Mouse (Mus musculus) lung, embryonic 14.5 days (tissue): ENCODE data around the gene Nol12. TPM values are rescaled to one million over a fixed set of nuclear protein-coding genes. Genes with fewer than 3 reads are reported as not detected.

ENCODE experiments used
- ATAC-seq: fragments of 200-750 bp; cut with Nextera tagmentation; 2 replicates; pipeline ENCODE4 v1.8.0; 2017; ENCODE audit warnings: mild to moderate bottlenecking, moderate TSS enrichment, moderate library complexity; ENCODE audit not compliant: insufficient read depth
- DNase-seq: peaks from one replicate; pipeline ENCODE4 v3.0.0-alpha.2; 2015
- H3K27ac ChIP-seq: fragments of 300-500 bp; sonication (generic); 2 replicates; pipeline ENCODE4 v1.5.1; 2014; ENCODE audit warnings: low read depth, mild to moderate bottlenecking, moderate library complexity
- H3K27me3 ChIP-seq: fragments of 300-500 bp; sonication (generic); 2 replicates; pipeline ENCODE4 v1.6.1; 2014; ENCODE audit warnings: low read length, control low read depth; ENCODE audit not compliant: insufficient read depth
- H3K36me3 ChIP-seq: fragments of 300-500 bp; sonication (generic); 2 replicates; pipeline ENCODE4 v1.6.1; 2014; ENCODE audit warnings: control low read depth; ENCODE audit not compliant: insufficient read depth
- H3K4me1 ChIP-seq: fragments of 300-500 bp; sonication (generic); 2 replicates; pipeline ENCODE4 v1.6.1; 2014; ENCODE audit warnings: antibody characterized with exemption, control low read depth; ENCODE audit not compliant: insufficient read depth
- H3K4me2 ChIP-seq: fragments of 300-500 bp; sonication (generic); 2 replicates; pipeline ENCODE4 v1.6.1; 2014; ENCODE audit warnings: mild to moderate bottlenecking
- H3K4me3 ChIP-seq: fragments of 300-500 bp; sonication (generic); 2 replicates; pipeline ENCODE4 v1.5.1; 2014; ENCODE audit warnings: low read depth, low read length
- H3K9ac ChIP-seq: fragments of 300-500 bp; sonication (generic); 2 replicates; pipeline ENCODE4 v1.6.1; 2014
- H3K9me3 ChIP-seq: fragments of 300-500 bp; sonication (generic); 2 replicates; pipeline ENCODE4 v1.6.1; 2016; ENCODE audit warnings: low read depth, low read length, control low read depth
- CTCF ChIP-seq: IDR thresholded peaks from 2 replicates; pipeline ENCODE4 v1.5.1; 2016; ENCODE audit warnings: antibody characterized with exemption, low read depth
- WGBS: fragments of 180-500 bp; shearing (Covaris S2); extraction: QIAGEN DNeasy Blood & Tissue Kit; methylation state at CpG from one replicate; pipeline ENCODE4 v1.1.7; 2014; 5-methylcytosine and 5-hydroxymethylcytosine counted together
- polyA plus RNA-seq: library from polyadenylated mRNA; unstranded; fragments of >200 nt; fragmentation: Nextera tagmentation; extraction: Ambion mirVana; gene quantifications from 2 replicates; pipeline ENCODE4 v1.2.1, GENCODE M21; 2014

Nol12 gene
- polyA plus RNA-seq, 1 experiment from 2014 or later = 57.4 TPM

DNA sequence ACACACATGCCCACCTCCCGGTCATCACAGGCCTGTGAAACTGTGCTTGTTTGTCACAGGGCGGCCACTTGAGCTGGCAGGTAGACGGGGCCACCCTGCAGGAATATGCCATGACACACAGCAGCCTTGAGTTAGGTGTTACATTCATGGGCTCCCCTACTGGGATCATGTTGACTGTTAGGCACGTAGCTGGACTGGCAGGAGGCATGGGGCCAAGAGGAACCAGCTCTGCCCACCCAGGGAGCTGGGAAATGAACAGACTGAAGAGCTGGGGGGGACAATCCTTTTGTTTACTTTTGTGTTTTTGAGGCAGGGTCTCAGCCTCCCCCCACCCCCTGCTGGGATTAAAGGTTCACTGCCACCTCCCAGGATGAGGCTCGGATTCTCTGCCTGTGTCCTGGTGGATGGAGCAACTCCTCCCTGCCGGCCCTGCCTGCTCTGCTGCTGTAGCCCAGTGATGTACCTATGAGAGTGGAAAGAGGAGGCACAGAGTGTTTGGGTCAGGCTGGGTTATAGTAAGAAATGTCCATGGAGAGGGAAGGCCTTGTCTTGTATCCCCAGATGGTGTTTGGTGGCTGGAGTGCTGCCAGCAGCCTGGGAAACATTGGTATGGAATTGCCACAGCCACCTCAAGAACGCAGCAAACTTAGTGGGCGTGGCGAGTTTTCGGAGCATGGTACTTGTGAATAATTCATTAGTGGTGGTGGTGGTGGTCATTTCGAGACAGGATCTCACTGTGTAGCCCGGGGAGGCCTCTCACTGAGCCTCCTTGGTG is 18.5 kb upstream of the Nol12 start:
- H3K4me1 ChIP-seq = peaks cover 11% of the 10 kb centered on the region; the same call in 1 of the 2 replicates
- peak overlapping the region; percentile 99 for H3K4me2 ChIP-seq
- no peak overlapping the region for H3K27ac ChIP-seq
- no peak for TF ChIP-seq CTCF
- 61% methylated on average over 12 of the region's 12 CpGs for WGBS
- H3K27me3 ChIP-seq = no peaks in the 10 kb centered on the region
- H3K36me3 ChIP-seq = peaks cover 31% of the 10 kb centered on the region
- H3K4me3 ChIP-seq = peak overlapping the region; percentile 73
- ATAC-seq = no peak
- DNase-seq = peak; percentile 45
- no peak overlapping the region for H3K9ac ChIP-seq
- H3K9me3 ChIP-seq = no peaks in the 10 kb centered on the region

- Histone ChIP-seq H3K4me2 (no peak overlapping the region), H3K27me3 (no peaks in the 10 kb centered on the region), H3K36me3 (peaks cover 24% of the 10 kb centered on the region), H3K9me3 (no peaks in the 10 kb centered on the region), H3K9ac (no peak overlapping the region), H3K4me3 (no peak overlapping the region), H3K4me1 (peaks cover 11% of the 10 kb centered on the region; the same call in 1 of the 2 replicates), H3K27ac (no peak overlapping the region)
- ATAC-seq (no peak), DNase-seq (no peak)
- no peak for TF ChIP-seq CTCF
- WGBS = 92% methylated on average over 23 of the region's 23 CpGs
These were observed 16.6 kb upstream of the Nol12 start for GRCm38 (mm10) chr15:78918126-78918525.

DNA sequence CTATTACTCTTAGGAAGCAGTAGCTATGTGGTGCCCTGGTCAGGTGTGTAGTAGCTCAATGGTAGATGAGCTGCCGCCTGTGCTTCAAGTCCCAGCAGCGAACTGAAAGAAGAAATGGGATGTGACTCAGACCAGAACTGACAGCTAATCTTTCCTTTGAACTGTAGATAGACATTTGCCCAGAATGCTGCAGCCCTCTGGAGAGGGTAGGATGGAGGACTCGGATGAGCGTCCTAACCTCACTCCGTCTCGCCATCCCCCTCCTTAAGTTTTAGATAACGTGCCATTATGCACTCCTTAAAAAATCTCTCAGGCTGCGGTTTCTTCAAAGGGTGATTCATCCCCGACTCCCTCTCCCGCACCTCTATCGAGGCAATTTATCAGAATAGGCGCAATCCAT is 14.8 kb upstream of the Nol12 start:
- Histone ChIP-seq H3K4me1 (peaks cover 11% of the 10 kb centered on the region; the same call in 1 of the 2 replicates), H3K9me3 (no peaks in the 10 kb centered on the region), H3K4me2 (no peak overlapping the region), H3K4me3 (no peak overlapping the region), H3K36me3 (peaks cover 24% of the 10 kb centered on the region), H3K27me3 (no peaks in the 10 kb centered on the region), H3K9ac (no peak overlapping the region), H3K27ac (0 out of 2 replicates have a peak overlapping the region, but pooled peaks have one; percentile 18)
- no peak for DNase-seq
- no peak for ATAC-seq
- TF ChIP-seq CTCF = no peak
- 55% methylated on average over 12 of the region's 12 CpGs for WGBS

- ATAC-seq (no peak), DNase-seq (no peak)
- 84% methylated on average over 7 of the region's 7 CpGs for WGBS
- Histone ChIP-seq H3K27me3 (no peaks in the 10 kb centered on the region), H3K4me1 (peaks cover 18% of the 10 kb centered on the region), H3K9me3 (no peaks in the 10 kb centered on the region), H3K4me3 (no peak overlapping the region), H3K9ac (no peak overlapping the region), H3K36me3 (peaks cover 15% of the 10 kb centered on the region), H3K27ac (no peak overlapping the region), H3K4me2 (no peak overlapping the region; the same call in 1 of the 2 replicates)
- TF ChIP-seq CTCF = no peak
These were observed 12.0 kb upstream of the Nol12 start for GRCm38 (mm10) chr15:78922700-78923099.

DNA sequence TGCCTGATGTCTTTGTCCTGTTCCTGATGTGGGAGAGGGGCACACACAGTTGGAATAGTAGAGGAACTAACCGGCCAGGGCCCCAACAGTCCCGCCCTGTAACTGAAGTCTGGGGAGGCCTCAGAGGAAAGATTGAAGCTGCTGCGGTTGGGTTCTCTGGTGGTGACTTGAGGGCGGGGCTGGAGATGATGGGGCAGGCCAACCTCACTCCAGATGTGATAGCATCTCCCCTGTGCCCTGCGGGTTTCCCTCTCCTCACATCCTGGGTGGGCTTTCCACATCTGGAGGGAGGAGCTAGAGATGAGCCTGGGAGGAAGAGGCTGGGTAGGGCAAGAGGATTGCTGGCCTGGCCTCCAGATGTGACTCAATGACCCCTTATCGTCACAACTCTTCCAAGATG is 11.1 kb upstream of the Nol12 start:
- peak overlapping the region; percentile 18; the same call in 1 of the 2 replicates for H3K27ac ChIP-seq
- H3K27me3 ChIP-seq = no peaks in the 10 kb centered on the region
- 0 out of 2 replicates have a peak overlapping the region, but pooled peaks have one; percentile 16 for H3K9ac ChIP-seq
- 55% methylated on average over 6 of the region's 6 CpGs for WGBS
- H3K4me1 ChIP-seq = peaks cover 18% of the 10 kb centered on the region
- DNase-seq (no peak), ATAC-seq (no peak)
- H3K4me3 ChIP-seq = no peak overlapping the region
- TF ChIP-seq CTCF = no peak
- H3K9me3 ChIP-seq = no peaks in the 10 kb centered on the region
- H3K4me2 ChIP-seq = no peak overlapping the region
- H3K36me3 ChIP-seq = peaks cover 9% of the 10 kb centered on the region

DNA sequence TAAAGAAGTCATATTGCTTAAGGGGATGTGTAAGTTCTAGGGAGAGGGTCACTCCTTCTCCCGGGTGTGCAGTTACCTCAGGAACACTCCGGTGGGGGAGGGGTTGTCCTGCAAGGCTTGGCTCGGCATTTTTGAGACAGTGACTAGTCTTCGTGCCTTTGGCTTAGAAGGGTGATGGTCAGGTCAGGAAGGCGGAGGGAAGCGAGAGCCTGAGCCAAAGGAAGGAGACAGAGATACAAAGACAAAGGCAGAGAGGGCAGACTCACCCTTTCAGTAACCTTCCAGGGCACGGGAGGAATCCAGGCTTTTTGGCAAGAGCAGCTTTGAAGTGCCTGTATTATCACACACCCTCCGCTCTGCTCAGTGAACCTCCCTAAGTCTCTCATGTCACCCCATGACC is 9.6 kb upstream of the Nol12 start:
- Histone ChIP-seq H3K4me3 (no peak overlapping the region), H3K27me3 (no peaks in the 10 kb centered on the region), H3K27ac (peak overlapping the region; percentile 97), H3K9ac (0 out of 2 replicates have a peak overlapping the region, but pooled peaks have one; percentile 40), H3K9me3 (no peaks in the 10 kb centered on the region), H3K4me2 (peak overlapping the region; percentile 70), H3K36me3 (peaks cover 11% of the 10 kb centered on the region), H3K4me1 (peaks cover 18% of the 10 kb centered on the region)
- DNase-seq = no peak
- no peak for ATAC-seq
- no peak for TF ChIP-seq CTCF
- WGBS = 18% methylated on average over 8 of the region's 8 CpGs
